Mouse (Mus musculus) ES-Bruce4 (cell line): ENCODE results near the gene Wdpcp.

Experiments
- CTCF ChIP-seq: IDR thresholded peaks from one replicate; pipeline ENCODE4 v1.8.1; 2011; ENCODE audit warnings: low read depth, low read length
- EP300 ChIP-seq: IDR thresholded peaks from 2 replicates; pipeline ENCODE4 v1.6.1; 2011; ENCODE audit warnings: low read depth, low read length; ENCODE audit not compliant: insufficient read depth

GRCm38 (mm10) chr11:21561347-21561746, 10.7 kb upstream of the Wdpcp start:
- no peak for TF ChIP-seq CTCF
- no peak for TF ChIP-seq EP300
